Mouse (Mus musculus): ENCODE results near the gene Spin2f. TPM values are rescaled to one million over a fixed set of nuclear protein-coding genes. Genes with fewer than 3 reads are reported as not detected.
"Not testable (repeated sequence)": the region's sequence is repeated elsewhere in the genome, so short reads cannot be mapped to it uniquely, and the experiment has no call there.

Gene Spin2f
- not detected for total RNA-seq (2021)
- polyA plus RNA-seq (2012; rRNA removed): not detected in 2 replicates
- long read RNA-seq: 0 reads

DNA sequence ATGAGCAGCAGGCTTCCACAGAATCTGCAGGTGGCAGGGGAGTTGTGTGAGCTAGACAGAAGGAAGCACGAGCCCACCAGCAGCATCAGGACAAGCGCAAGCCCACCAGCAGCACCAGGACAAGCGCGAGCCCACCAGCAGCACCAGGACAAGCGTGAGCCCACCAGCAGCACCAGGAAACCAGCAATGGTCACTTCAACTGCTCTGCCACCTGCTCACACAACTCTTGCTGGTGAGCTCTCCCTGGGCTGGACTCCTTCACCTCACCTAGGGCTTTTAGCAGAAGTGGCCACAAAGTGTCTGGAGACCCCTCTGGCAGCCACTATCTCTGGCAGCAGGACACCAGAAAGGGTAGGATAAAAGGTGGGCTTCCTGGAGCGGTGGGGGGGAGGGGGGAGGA is at the start of gene Spin2f:
TSS of gene Spin2f (plus strand) at position 301 of the 400 bp plus-strand sequence.
- H3K79me2 ChIP-seq (replicated peaks; ENCODE audit: control insufficient read depth, insufficient read depth, low read length); H3K36me3 ChIP-seq (ENCODE audit: control insufficient read depth, insufficient read depth, low read length); H3K4me3 ChIP-seq; H3K9ac ChIP-seq (ENCODE audit: low read depth, low read length); DNase-seq; H3K27me3 ChIP-seq (ENCODE audit: control insufficient read depth, insufficient read depth, low read length); H3K4me1 ChIP-seq (ENCODE audit: control insufficient read depth, insufficient read depth, low read length); intact Hi-C loops (cut with DNase I); H3K27ac ChIP-seq: not testable (repeated sequence)
- 24% methylated on average over 1 of the region's 6 CpGs for WGBS

DNA sequence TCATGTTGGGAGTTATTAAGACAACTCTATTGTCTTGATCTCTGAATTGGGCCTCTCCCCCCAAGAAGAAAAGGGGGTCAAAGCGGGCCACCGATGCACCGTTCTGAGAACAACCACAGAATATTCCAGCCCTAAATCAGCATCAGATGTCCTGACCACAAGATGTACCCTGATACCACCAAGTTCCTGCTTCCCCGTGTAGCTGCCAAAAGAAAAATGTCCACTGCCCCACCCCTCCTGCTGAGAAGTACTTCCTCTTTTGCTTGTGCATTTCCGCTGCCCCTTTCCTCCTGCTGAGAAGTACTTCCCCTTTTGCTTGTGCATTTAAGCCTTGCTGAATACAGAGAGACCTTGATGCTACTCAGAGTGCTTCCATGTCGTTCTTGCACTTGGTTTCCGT is 41.6 kb upstream of the Spin2f start:
- H3K4me1 ChIP-seq (ENCODE audit: control insufficient read depth, insufficient read depth, low read length); DNase-seq; intact Hi-C loops (cut with DNase I); H3K27me3 ChIP-seq (ENCODE audit: control insufficient read depth, insufficient read depth, low read length); H3K79me2 ChIP-seq (replicated peaks; ENCODE audit: control insufficient read depth, insufficient read depth, low read length); H3K36me3 ChIP-seq (ENCODE audit: control insufficient read depth, insufficient read depth, low read length); H3K4me3 ChIP-seq; H3K27ac ChIP-seq; H3K9ac ChIP-seq (ENCODE audit: low read depth, low read length): not testable (repeated sequence)
- WGBS: 77% methylated on average over 7 of the region's 7 CpGs

DNA sequence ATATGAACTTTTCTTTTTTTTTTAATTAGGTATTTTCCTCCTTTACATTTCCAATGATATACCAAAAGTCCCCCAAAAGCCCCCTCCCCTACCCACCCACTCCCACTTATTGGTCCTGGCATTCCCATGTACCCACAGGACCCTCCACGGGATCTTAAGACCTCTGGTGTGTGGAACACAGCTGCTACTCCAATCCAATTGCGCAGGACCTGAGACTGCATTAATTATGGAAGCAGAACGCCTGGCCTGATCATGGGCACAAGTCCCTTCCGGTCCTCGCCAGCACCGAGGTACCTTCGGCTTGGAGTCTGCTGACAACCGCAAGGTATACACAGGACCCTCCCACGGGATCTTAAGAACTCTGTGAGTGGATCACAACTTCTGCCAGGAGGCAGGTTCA is 30.2 kb upstream of the Spin2f start:
- intact Hi-C loops (cut with DNase I); DNase-seq; H3K79me2 ChIP-seq (replicated peaks; ENCODE audit: control insufficient read depth, insufficient read depth, low read length); H3K27ac ChIP-seq; H3K4me3 ChIP-seq; H3K4me1 ChIP-seq (ENCODE audit: control insufficient read depth, insufficient read depth, low read length); H3K9ac ChIP-seq (ENCODE audit: low read depth, low read length); H3K27me3 ChIP-seq (ENCODE audit: control insufficient read depth, insufficient read depth, low read length); H3K36me3 ChIP-seq (ENCODE audit: control insufficient read depth, insufficient read depth, low read length): not testable (repeated sequence)
- WGBS: 77% methylated on average over 9 of the region's 9 CpGs

DNA sequence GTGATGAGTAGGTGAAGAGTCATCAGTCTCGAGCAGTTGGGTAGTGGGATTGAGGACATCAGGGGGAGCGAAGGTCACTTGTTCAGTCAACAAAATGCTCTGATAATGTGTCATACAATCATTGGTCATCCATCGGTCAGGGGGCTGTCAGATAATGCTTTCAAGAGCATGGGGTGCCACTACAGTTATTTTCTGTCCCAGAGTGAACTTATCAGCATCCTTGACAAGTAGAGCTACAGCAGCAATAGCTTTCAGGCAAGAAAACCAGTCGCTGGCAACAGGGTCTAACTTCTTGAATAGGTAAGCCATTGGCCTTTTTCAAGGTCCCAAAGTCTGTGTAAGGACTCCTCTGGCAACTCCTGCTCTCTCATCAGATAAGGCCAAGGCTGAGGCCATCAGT is 18.6 kb upstream of the Spin2f start:
- H3K27me3 ChIP-seq (ENCODE audit: control insufficient read depth, insufficient read depth, low read length); H3K36me3 ChIP-seq (ENCODE audit: control insufficient read depth, insufficient read depth, low read length); DNase-seq; intact Hi-C loops (cut with DNase I); H3K79me2 ChIP-seq (replicated peaks; ENCODE audit: control insufficient read depth, insufficient read depth, low read length); H3K4me3 ChIP-seq; H3K27ac ChIP-seq; H3K4me1 ChIP-seq (ENCODE audit: control insufficient read depth, insufficient read depth, low read length); H3K9ac ChIP-seq (ENCODE audit: low read depth, low read length): not testable (repeated sequence)
- 50% methylated on average over 4 of the region's 4 CpGs for WGBS

DNA sequence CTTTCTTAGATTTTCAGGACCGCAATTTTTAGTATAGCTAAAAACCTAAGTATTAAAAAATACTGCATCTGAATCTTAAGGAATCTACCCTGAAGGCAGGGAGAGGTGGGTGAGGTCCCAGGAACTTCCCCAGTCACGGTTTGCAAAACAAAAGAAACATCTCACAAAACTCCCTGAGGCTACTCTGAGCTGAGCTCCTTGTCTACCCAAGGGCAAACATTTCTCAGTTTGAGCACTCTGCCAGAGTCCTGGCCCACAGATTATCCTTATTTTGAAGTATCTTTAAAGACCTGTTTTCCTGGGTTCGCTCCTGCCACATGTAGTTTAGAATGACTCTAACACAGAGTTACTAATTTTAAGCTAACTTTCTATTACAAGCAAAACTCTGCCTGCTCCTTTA is 11.9 kb upstream of the Spin2f start:
- H3K4me1 ChIP-seq (ENCODE audit: control insufficient read depth, insufficient read depth, low read length); intact Hi-C loops (cut with DNase I); H3K36me3 ChIP-seq (ENCODE audit: control insufficient read depth, insufficient read depth, low read length); H3K79me2 ChIP-seq (replicated peaks; ENCODE audit: control insufficient read depth, insufficient read depth, low read length); H3K4me3 ChIP-seq; H3K27me3 ChIP-seq (ENCODE audit: control insufficient read depth, insufficient read depth, low read length); DNase-seq; H3K9ac ChIP-seq (ENCODE audit: low read depth, low read length); H3K27ac ChIP-seq: not testable (repeated sequence)
- 59% methylated on average over 3 of the region's 3 CpGs for WGBS

Other genes starting within 250 kb of the Spin2f start
- not detected for gene Btbd35f29, start 136.2 kb upstream of the Spin2f start, total RNA-seq (2021)
- not detected in 2 replicates for gene Btbd35f29, start 136.2 kb upstream of the Spin2f start, polyA plus RNA-seq (2012; rRNA removed)
- not detected for gene Btbd35f26, start 82.6 kb downstream of the Spin2f start, total RNA-seq (2021)
- gene Btbd35f26, start 82.6 kb downstream of the Spin2f start, polyA plus RNA-seq (2012; rRNA removed): not detected in 2 replicates
- gene Btbd35f19, start 130.0 kb downstream of the Spin2f start, total RNA-seq (2021): not detected
- not detected in 2 replicates for gene Btbd35f19, start 130.0 kb downstream of the Spin2f start, polyA plus RNA-seq (2012; rRNA removed)